Mouse (Mus musculus): ENCODE results near the gene Rnf145. TPM values are rescaled to one million over a fixed set of nuclear protein-coding genes. Genes with fewer than 3 reads are reported as not detected.
"Not testable (repeated sequence)": the region's sequence is repeated elsewhere in the genome, so short reads cannot be mapped to it uniquely, and the experiment has no call there.

Gene Rnf145
- polyA plus RNA-seq, 1 experiment from 2014 or later, result 102 TPM

- no peak for ATAC-seq
- H3K36me3 ChIP-seq (ENCODE audit: control insufficient read depth, insufficient read depth, low read length), result peaks cover 75% of the 10 kb centered on the region
- 81% methylated on average over 11 of the region's 12 CpGs for WGBS
Observed at GRCm38 (mm10) chr11:44562389-44563135, 43.8 kb downstream of the Rnf145 start.

GRCm38 (mm10) chr11:44564245-44564864, 45.6 kb downstream of the Rnf145 start:
- no peak overlapping the region for H3K4me3 ChIP-seq (ENCODE audit: low read depth, low read length)
- H3K27ac ChIP-seq (ENCODE audit: low read depth, low read length), result no peak overlapping the region
- H3K36me3 ChIP-seq (ENCODE audit: control insufficient read depth, insufficient read depth, low read length), result peaks cover 64% of the 10 kb centered on the region
- H3K9me3 ChIP-seq (replicated peaks; ENCODE audit: control insufficient read depth, low read length), result no peaks in the 10 kb centered on the region
- H3K4me2 ChIP-seq (ENCODE audit: low read length), result no peak overlapping the region
- no peaks in the 10 kb centered on the region for H3K27me3 ChIP-seq (replicated peaks; ENCODE audit: control insufficient read depth, insufficient read depth, low read length)
- H3K4me1 ChIP-seq (ENCODE audit: control insufficient read depth, insufficient read depth, low read length), result no peaks in the 10 kb centered on the region
- WGBS, result 93% methylated on average over 12 of the region's 12 CpGs
- DNase-seq (ENCODE audit: low spot score) (no peak), ATAC-seq (no peak)
- H3K9ac ChIP-seq (ENCODE audit: low read length), result no peak overlapping the region

More at GRCm38 (mm10) chr11:44562389-44563135, 43.8 kb downstream of the Rnf145 start:
- H3K27ac ChIP-seq (ENCODE audit: low read depth, low read length), result no peak overlapping the region
- DNase-seq (ENCODE audit: low spot score), result no peak
- H3K4me3 ChIP-seq (ENCODE audit: low read depth, low read length), result no peak overlapping the region
- no peak overlapping the region for H3K4me2 ChIP-seq (ENCODE audit: low read length)
- H3K4me1 ChIP-seq (ENCODE audit: control insufficient read depth, insufficient read depth, low read length), result no peaks in the 10 kb centered on the region
- no peaks in the 10 kb centered on the region for H3K27me3 ChIP-seq (replicated peaks; ENCODE audit: control insufficient read depth, insufficient read depth, low read length)
- H3K9ac ChIP-seq (ENCODE audit: low read length), result no peak overlapping the region
- no peaks in the 10 kb centered on the region for H3K9me3 ChIP-seq (replicated peaks; ENCODE audit: control insufficient read depth, low read length)

- peaks cover 59% of the 10 kb centered on the region for H3K36me3 ChIP-seq (ENCODE audit: control insufficient read depth, insufficient read depth, low read length)
- no peak overlapping the region for H3K4me3 ChIP-seq (ENCODE audit: low read depth, low read length)
Observed at GRCm38 (mm10) chr11:44564940-44565339, 46.2 kb downstream of the Rnf145 start.

GRCm38 (mm10) chr11:44570336-44570735, 51.6 kb downstream of the Rnf145 start:
- H3K4me3 ChIP-seq (ENCODE audit: low read depth, low read length); H3K4me1 ChIP-seq (ENCODE audit: control insufficient read depth, insufficient read depth, low read length); H3K9ac ChIP-seq (ENCODE audit: low read length); H3K4me2 ChIP-seq (ENCODE audit: low read length); H3K9me3 ChIP-seq (replicated peaks; ENCODE audit: control insufficient read depth, low read length); H3K27ac ChIP-seq (ENCODE audit: low read depth, low read length); DNase-seq (ENCODE audit: low spot score); ATAC-seq; H3K27me3 ChIP-seq (replicated peaks; ENCODE audit: control insufficient read depth, insufficient read depth, low read length): not testable (repeated sequence)
- H3K36me3 ChIP-seq (ENCODE audit: control insufficient read depth, insufficient read depth, low read length), result peaks cover 11% of the 10 kb centered on the region; the same call in 1 of the 2 replicates
- WGBS, result 95% methylated on average over 4 of the region's 4 CpGs

More at GRCm38 (mm10) chr11:44564940-44565339, 46.2 kb downstream of the Rnf145 start:
- Histone ChIP-seq H3K4me1 (ENCODE audit: control insufficient read depth, insufficient read depth, low read length) (no peaks in the 10 kb centered on the region), H3K27ac (ENCODE audit: low read depth, low read length) (no peak overlapping the region), H3K27me3 (replicated peaks; ENCODE audit: control insufficient read depth, insufficient read depth, low read length) (no peaks in the 10 kb centered on the region), H3K9ac (ENCODE audit: low read length) (no peak overlapping the region), H3K9me3 (replicated peaks; ENCODE audit: control insufficient read depth, low read length) (no peaks in the 10 kb centered on the region), H3K4me2 (ENCODE audit: low read length) (no peak overlapping the region)
- DNase-seq (ENCODE audit: low spot score) (no peak), ATAC-seq (no peak)

- 95% methylated on average over 5 of the region's 5 CpGs for WGBS
- Histone ChIP-seq H3K27me3 (replicated peaks; ENCODE audit: control insufficient read depth, insufficient read depth, low read length) (no peaks in the 10 kb centered on the region), H3K27ac (ENCODE audit: low read depth, low read length) (no peak overlapping the region), H3K4me2 (ENCODE audit: low read length) (no peak overlapping the region), H3K4me3 (ENCODE audit: low read depth, low read length) (no peak overlapping the region), H3K36me3 (ENCODE audit: control insufficient read depth, insufficient read depth, low read length) (no peaks in the 10 kb centered on the region), H3K9me3 (replicated peaks; ENCODE audit: control insufficient read depth, low read length) (no peaks in the 10 kb centered on the region), H3K4me1 (ENCODE audit: control insufficient read depth, insufficient read depth, low read length) (no peaks in the 10 kb centered on the region), H3K9ac (ENCODE audit: low read length) (no peak overlapping the region)
- DNase-seq (ENCODE audit: low spot score), result no peak
- ATAC-seq, result no peak
Observed at GRCm38 (mm10) chr11:44572781-44573180, 54.0 kb downstream of the Rnf145 start.

GRCm38 (mm10) chr11:44573396-44573795, 54.6 kb downstream of the Rnf145 start:
- no peak overlapping the region for H3K9ac ChIP-seq (ENCODE audit: low read length)
- ATAC-seq (no peak), DNase-seq (ENCODE audit: low spot score) (no peak)
- H3K9me3 ChIP-seq (replicated peaks; ENCODE audit: control insufficient read depth, low read length), result no peaks in the 10 kb centered on the region
- no peak overlapping the region for H3K27ac ChIP-seq (ENCODE audit: low read depth, low read length)
- H3K27me3 ChIP-seq (replicated peaks; ENCODE audit: control insufficient read depth, insufficient read depth, low read length), result no peaks in the 10 kb centered on the region
- no peaks in the 10 kb centered on the region for H3K4me1 ChIP-seq (ENCODE audit: control insufficient read depth, insufficient read depth, low read length)
- 78% methylated on average over 3 of the region's 3 CpGs for WGBS
- no peak overlapping the region for H3K4me3 ChIP-seq (ENCODE audit: low read depth, low read length)
- H3K36me3 ChIP-seq (ENCODE audit: control insufficient read depth, insufficient read depth, low read length), result no peaks in the 10 kb centered on the region
- H3K4me2 ChIP-seq (ENCODE audit: low read length), result no peak overlapping the region

- Histone ChIP-seq H3K27ac (ENCODE audit: low read depth, low read length) (no peak overlapping the region), H3K36me3 (ENCODE audit: control insufficient read depth, insufficient read depth, low read length) (no peaks in the 10 kb centered on the region), H3K4me1 (ENCODE audit: control insufficient read depth, insufficient read depth, low read length) (no peaks in the 10 kb centered on the region), H3K4me2 (ENCODE audit: low read length) (no peak overlapping the region), H3K9me3 (replicated peaks; ENCODE audit: control insufficient read depth, low read length) (no peaks in the 10 kb centered on the region), H3K27me3 (replicated peaks; ENCODE audit: control insufficient read depth, insufficient read depth, low read length) (no peaks in the 10 kb centered on the region), H3K9ac (ENCODE audit: low read length) (no peak overlapping the region), H3K4me3 (ENCODE audit: low read depth, low read length) (no peak overlapping the region)
- DNase-seq (ENCODE audit: low spot score), result no peak
- 88% methylated on average over 8 of the region's 8 CpGs for WGBS
- ATAC-seq, result no peak
Observed at GRCm38 (mm10) chr11:44574391-44574790, 55.6 kb downstream of the Rnf145 start.

GRCm38 (mm10) chr11:44574820-44575219, 56.1 kb downstream of the Rnf145 start:
- Histone ChIP-seq H3K9me3 (replicated peaks; ENCODE audit: control insufficient read depth, low read length) (no peaks in the 10 kb centered on the region), H3K4me2 (ENCODE audit: low read length) (no peak overlapping the region), H3K9ac (ENCODE audit: low read length) (no peak overlapping the region), H3K4me3 (ENCODE audit: low read depth, low read length) (no peak overlapping the region), H3K27ac (ENCODE audit: low read depth, low read length) (no peak overlapping the region), H3K4me1 (ENCODE audit: control insufficient read depth, insufficient read depth, low read length) (no peaks in the 10 kb centered on the region), H3K36me3 (ENCODE audit: control insufficient read depth, insufficient read depth, low read length) (no peaks in the 10 kb centered on the region), H3K27me3 (replicated peaks; ENCODE audit: control insufficient read depth, insufficient read depth, low read length) (no peaks in the 10 kb centered on the region)
- ATAC-seq, result no peak
- DNase-seq (ENCODE audit: low spot score), result no peak
- 98% methylated on average over 5 of the region's 5 CpGs for WGBS

GRCm38 (mm10) chr11:44577911-44578310, 59.1 kb downstream of the Rnf145 start:
- ATAC-seq (no peak), DNase-seq (ENCODE audit: low spot score) (no peak)
- H3K9me3 ChIP-seq (replicated peaks; ENCODE audit: control insufficient read depth, low read length), result no peaks in the 10 kb centered on the region
- no peaks in the 10 kb centered on the region for H3K4me1 ChIP-seq (ENCODE audit: control insufficient read depth, insufficient read depth, low read length)
- no peaks in the 10 kb centered on the region for H3K27me3 ChIP-seq (replicated peaks; ENCODE audit: control insufficient read depth, insufficient read depth, low read length)
- H3K4me3 ChIP-seq (ENCODE audit: low read depth, low read length), result no peak overlapping the region
- no peaks in the 10 kb centered on the region for H3K36me3 ChIP-seq (ENCODE audit: control insufficient read depth, insufficient read depth, low read length)
- H3K27ac ChIP-seq (ENCODE audit: low read depth, low read length), result no peak overlapping the region
- no peak overlapping the region for H3K9ac ChIP-seq (ENCODE audit: low read length)
- H3K4me2 ChIP-seq (ENCODE audit: low read length), result no peak overlapping the region
- WGBS, result 84% methylated on average over 9 of the region's 9 CpGs
